In the genomic region with DNA sequence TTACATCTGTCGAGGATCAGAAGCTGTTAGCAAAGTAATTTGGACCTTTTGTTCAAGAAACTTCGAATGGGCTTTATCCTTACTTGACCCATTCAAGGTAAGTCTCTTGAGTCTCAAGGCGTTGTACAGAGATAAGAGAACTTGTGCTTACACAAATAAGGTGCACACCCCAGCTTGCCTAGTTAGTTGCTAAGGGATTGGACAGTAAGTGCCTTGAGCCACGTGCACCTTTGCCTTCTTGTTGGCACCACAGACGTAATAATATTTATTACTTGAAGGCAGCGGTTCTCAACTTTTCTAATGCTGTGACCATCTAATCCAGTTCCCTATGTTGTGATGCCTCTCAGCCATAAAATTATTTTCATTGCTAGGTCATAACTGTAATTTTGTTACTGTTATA, we compare ENCODE assay signal across 14 mouse cellular contexts. TPM values are rescaled to one million over a fixed set of nuclear protein-coding genes. Genes with fewer than 3 reads are reported as not detected.
"Had no signal": no experiment of that assay in that cellular context is flagged by ENCODE, and none has a peak within 500 bp of the region (broad histone marks: within the 10 kb centered on the region; RNA-seq: fewer than 3 reads in every experiment).

No protein-coding gene starts in this region.

- DNase-seq: liver, postnatal 0 days; lung, adult 2 months; right cerebral cortex, postnatal 14 days; thymus, adult 18-20 months; thymus, postnatal 14 days; thymus, postnatal 36 days had no signal

- H3K36me3 ChIP-seq: lung, embryonic 15.5 days; midbrain, embryonic 13.5 days; midbrain, embryonic 15.5 days; neural tube, embryonic 12.5 days; stomach, embryonic 15.5 days had no signal

- H3K9ac ChIP-seq: liver, postnatal 0 days; lung, embryonic 15.5 days; midbrain, embryonic 13.5 days; midbrain, embryonic 15.5 days; neural tube, embryonic 12.5 days; stomach, embryonic 15.5 days had no signal

- H3K4me3 ChIP-seq: lung, embryonic 15.5 days; megakaryocyte, embryonic 14.5 days; midbrain, embryonic 13.5 days; midbrain, embryonic 15.5 days; neural tube, embryonic 12.5 days; stomach, embryonic 15.5 days had no signal

- H3K27me3 ChIP-seq: lung, embryonic 15.5 days; megakaryocyte, embryonic 14.5 days; midbrain, embryonic 13.5 days; midbrain, embryonic 15.5 days; neural tube, embryonic 12.5 days; stomach, embryonic 15.5 days had no signal

- H3K27ac ChIP-seq: lung, embryonic 15.5 days; macrophage; midbrain, embryonic 13.5 days; midbrain, embryonic 15.5 days; neural tube, embryonic 12.5 days; stomach, embryonic 15.5 days had no signal

- H3K4me1 ChIP-seq: megakaryocyte, embryonic 14.5 days; midbrain, embryonic 13.5 days; midbrain, embryonic 15.5 days; neural tube, embryonic 12.5 days had no signal

RNA-seq across cellular contexts. Expression of gene Egfr, which starts 43.5 kb away (rescaled TPM):
- total RNA-seq: megakaryocyte progenitor cell, adult 5-6 weeks had no signal
